Mouse (Mus musculus) MEL (cell line): ENCODE results near the gene P2rx1. TPM values are rescaled to one million over a fixed set of nuclear protein-coding genes. Genes with fewer than 3 reads are reported as not detected.

Experiments used
- DNase-seq: peaks from one replicate; pipeline ENCODE4 v3.0.0; 2011; ENCODE audit warnings: low read depth, low spot score
- H3K27ac ChIP-seq: 2 replicates; pipeline ENCODE4 v1.5.1; 2012; ENCODE audit warnings: low read depth, mild to moderate bottlenecking, control low read depth, low read length, moderate library complexity; ENCODE audit not compliant: control insufficient read depth
- H3K27me3 ChIP-seq, 2 experiments: fragments of 150-350 bp in 1 of 2; sonication (generic) in 1 of 2; 2 replicates each; pipeline ENCODE4 v1.6.1; 2012; ENCODE audit warnings: low read length in 2 of 2, mild to moderate bottlenecking in 2 of 2, improper control_type of control experiment in 1 of 2, moderate library complexity in 1 of 2; ENCODE audit not compliant: insufficient read depth in 2 of 2, control insufficient read depth in 1 of 2
- H3K36me3 ChIP-seq, 2 experiments: 2 replicates each; pipeline ENCODE4 v1.6.1; 2012 to 2014; ENCODE audit warnings: low read length in 2 of 2, improper control_type of control experiment in 1 of 2, inconsistent platforms in 1 of 2, mild to moderate bottlenecking in 1 of 2; ENCODE audit not compliant: insufficient read depth in 2 of 2, control insufficient read depth in 1 of 2
- H3K4me1 ChIP-seq, 2 experiments: fragments of 150-350 bp in 1 of 2; sonication (generic) in 1 of 2; 2 replicates each; pipeline ENCODE4 v1.6.1; 2012; ENCODE audit warnings: low read length in 2 of 2, improper control_type of control experiment in 1 of 2, mild to moderate bottlenecking in 1 of 2; ENCODE audit not compliant: insufficient read depth in 2 of 2, control insufficient read depth in 1 of 2
- H3K4me3 ChIP-seq, 2 experiments: fragments of 150-350 bp in 1 of 2; sonication (generic) in 1 of 2; 2 replicates each; pipeline ENCODE4 v1.5.1; 2012; ENCODE audit warnings: low read depth in 2 of 2, low read length in 2 of 2, mild to moderate bottlenecking in 2 of 2, moderate library complexity in 2 of 2, control low read depth in 1 of 2, improper control_type of control experiment in 1 of 2; ENCODE audit not compliant: control insufficient read depth in 1 of 2, insufficient read depth in 1 of 2
- H3K79me2 ChIP-seq: 2 replicates; pipeline ENCODE4 v1.6.1; 2012; ENCODE audit warnings: mild to moderate bottlenecking, low read length, moderate library complexity; ENCODE audit not compliant: control insufficient read depth, poor library complexity, insufficient read depth
- H3K9ac ChIP-seq: 2 replicates; pipeline ENCODE4 v1.6.1; 2012; ENCODE audit warnings: low read depth, mild to moderate bottlenecking, control low read depth, low read length, moderate library complexity; ENCODE audit not compliant: control insufficient read depth, poor library complexity, severe bottlenecking
- H3K9me3 ChIP-seq: fragments of 150-350 bp; sonication (generic); replicated peaks from 2 replicates; pipeline ENCODE4 v1.6.1; 2012; ENCODE audit warnings: mild to moderate bottlenecking, low read length, improper control_type of control experiment, moderate library complexity; ENCODE audit not compliant: insufficient read depth
- CHD1 ChIP-seq: IDR thresholded peaks from 2 replicates; pipeline ENCODE4 v1.6.1; 2012; ENCODE audit warnings: low read depth, mild to moderate bottlenecking, inconsistent platforms, low read length, improper control_type of control experiment
- CTCF ChIP-seq, 3 experiments: IDR thresholded peaks in 2 of 3; conservative IDR thresholded peaks in 1 of 3; 2 replicates each; pipeline ENCODE4 v1.5.1; 2011 to 2012; ENCODE audit warnings: low read length in 3 of 3, low read depth in 2 of 3, mild to moderate bottlenecking in 2 of 3, improper control_type of control experiment in 1 of 3, inconsistent platforms in 1 of 3, mixed read lengths in 1 of 3, moderate library complexity in 1 of 3; ENCODE audit not compliant: control insufficient read depth in 1 of 3, insufficient read depth in 1 of 3, poor library complexity in 1 of 3, severe bottlenecking in 1 of 3
- E2F4 ChIP-seq: IDR thresholded peaks from 2 replicates; pipeline ENCODE4 v1.6.1; 2011; ENCODE audit warnings: low read depth, low read length, improper control_type of control experiment, borderline replicate concordance
- EP300 ChIP-seq, 2 experiments: IDR thresholded peaks; 2 replicates each; pipeline ENCODE4 v1.6.1; 2011; ENCODE audit warnings: improper control_type of control experiment in 2 of 2, low read length in 2 of 2, low read depth in 1 of 2, mild to moderate bottlenecking in 1 of 2
- GABPA ChIP-seq: IDR thresholded peaks from 2 replicates; pipeline ENCODE4 v1.6.1; 2012; ENCODE audit warnings: low read depth, mild to moderate bottlenecking, inconsistent platforms, low read length, improper control_type of control experiment, moderate library complexity
- HCFC1 ChIP-seq: IDR thresholded peaks from 2 replicates; pipeline ENCODE4 v1.6.1; 2012; ENCODE audit warnings: low read depth, mild to moderate bottlenecking, inconsistent platforms, low read length, improper control_type of control experiment, moderate library complexity
- JUND ChIP-seq: IDR thresholded peaks from 2 replicates; pipeline ENCODE4 v1.6.1; 2011; ENCODE audit warnings: low read depth, mild to moderate bottlenecking, improper control_type of control experiment, low read length
- KAT2A ChIP-seq: conservative IDR thresholded peaks from 2 replicates; pipeline ENCODE4 v1.6.1; 2012; ENCODE audit warnings: low read depth, low read length, improper control_type of control experiment, inconsistent platforms
- MAFK ChIP-seq: IDR thresholded peaks from 2 replicates; pipeline ENCODE4 v1.6.1; 2011; ENCODE audit warnings: low read depth, mild to moderate bottlenecking, low read length, improper control_type of control experiment, borderline replicate concordance
- MAX ChIP-seq: IDR thresholded peaks from 2 replicates; pipeline ENCODE4 v1.6.1; 2011; ENCODE audit warnings: low read length, improper control_type of control experiment
- MAZ ChIP-seq: IDR thresholded peaks from 2 replicates; pipeline ENCODE4 v1.6.1; 2012; ENCODE audit warnings: low read depth, mild to moderate bottlenecking, inconsistent platforms, low read length, improper control_type of control experiment
- MYB ChIP-seq: IDR thresholded peaks from 2 replicates; pipeline ENCODE4 v1.6.1; 2011; ENCODE audit warnings: mild to moderate bottlenecking, low read depth, low read length, improper control_type of control experiment
- NELFE ChIP-seq: IDR thresholded peaks from 2 replicates; pipeline ENCODE4 v1.6.1; 2011; ENCODE audit warnings: low read depth, low read length, improper control_type of control experiment
- NRF1 ChIP-seq: IDR thresholded peaks from 2 replicates; pipeline ENCODE4 v1.6.1; 2014; ENCODE audit warnings: low read depth, mild to moderate bottlenecking, inconsistent platforms, low read length, improper control_type of control experiment, moderate library complexity; ENCODE audit not compliant: poor library complexity, insufficient read depth, severe bottlenecking
- RAD21 ChIP-seq: IDR thresholded peaks from 2 replicates; pipeline ENCODE4 v1.6.1; 2011; ENCODE audit warnings: mild to moderate bottlenecking, low read depth, low read length, improper control_type of control experiment
- RCOR1 ChIP-seq: IDR thresholded peaks from 2 replicates; pipeline ENCODE4 v1.6.1; 2012; ENCODE audit warnings: low read depth, mild to moderate bottlenecking, inconsistent platforms, low read length, improper control_type of control experiment
- SIN3A ChIP-seq: IDR thresholded peaks from 2 replicates; pipeline ENCODE4 v1.6.1; 2012; ENCODE audit warnings: low read length, improper control_type of control experiment, inconsistent platforms
- SMC3 ChIP-seq: IDR thresholded peaks from 2 replicates; pipeline ENCODE4 v1.6.1; 2011; ENCODE audit warnings: low read depth, low read length, improper control_type of control experiment
- TAL1 ChIP-seq: IDR thresholded peaks from 2 replicates; pipeline ENCODE4 v1.6.1; 2012; ENCODE audit warnings: mild to moderate bottlenecking, inconsistent platforms, low read length, moderate library complexity, mixed read lengths
- TBP ChIP-seq: IDR thresholded peaks from 2 replicates; pipeline ENCODE4 v1.8.0; 2011; ENCODE audit warnings: low read depth, low read length, improper control_type of control experiment
- TCF12 ChIP-seq: IDR thresholded peaks from 2 replicates; pipeline ENCODE4 v1.6.1; 2014; ENCODE audit warnings: low read depth, mild to moderate bottlenecking, inconsistent platforms, low read length, improper control_type of control experiment, moderate library complexity
- UBTF ChIP-seq: IDR thresholded peaks from 2 replicates; pipeline ENCODE4 v1.6.1; 2012; ENCODE audit warnings: low read depth, mild to moderate bottlenecking, inconsistent platforms, low read length, improper control_type of control experiment, moderate library complexity, borderline replicate concordance; ENCODE audit not compliant: insufficient read depth
- USF1 ChIP-seq: IDR thresholded peaks from 2 replicates; pipeline ENCODE4 v1.6.1; 2014; ENCODE audit warnings: low read depth, mild to moderate bottlenecking, inconsistent platforms, low read length, improper control_type of control experiment, moderate library complexity
- USF2 ChIP-seq, 2 experiments: IDR thresholded peaks; 2 replicates each; pipeline ENCODE4 v1.6.1; 2011 to 2012; ENCODE audit warnings: improper control_type of control experiment in 2 of 2, low read length in 2 of 2, borderline replicate concordance in 1 of 2, inconsistent platforms in 1 of 2, low read depth in 1 of 2, mild to moderate bottlenecking in 1 of 2; ENCODE audit not compliant: insufficient read depth in 1 of 2
- ZC3H11A ChIP-seq: IDR thresholded peaks from 2 replicates; pipeline ENCODE4 v1.6.1; 2012; ENCODE audit warnings: low read depth, mild to moderate bottlenecking, inconsistent platforms, low read length, improper control_type of control experiment
- ZKSCAN1 ChIP-seq: IDR thresholded peaks from 2 replicates; pipeline ENCODE4 v1.6.1; 2012; ENCODE audit warnings: low read depth, mild to moderate bottlenecking, inconsistent platforms, low read length, improper control_type of control experiment, moderate library complexity
- ZMIZ1 ChIP-seq: IDR thresholded peaks from 2 replicates; pipeline ENCODE4 v1.6.1; 2012; ENCODE audit warnings: low read depth, mild to moderate bottlenecking, inconsistent platforms, low read length, improper control_type of control experiment, moderate library complexity
- polyA plus RNA-seq, 2 experiments: library from polyadenylated mRNA; stranded (reverse) in 1 of 2; unstranded in 1 of 2; fragments of >175 nt in 1 of 2; fragments of >200 nt in 1 of 2; gene quantifications; 2 replicates each; pipeline versions ENCODE4 v1.2.1 to v1.2.4; 2012; ENCODE audit warnings: low replicate concordance in 2 of 2, low read depth in 1 of 2; ENCODE audit not compliant: insufficient read length in 2 of 2, insufficient read depth in 1 of 2, missing spikeins in 1 of 2
- total RNA-seq: library from RNA; depleted of rRNA; stranded (reverse); fragments of 300-350 nt; gene quantifications from 2 replicates; pipeline ENCODE4 v1.2.3, GENCODE M21; 2012

Gene P2rx1
- total and polyA plus RNA-seq, 3 experiments: 3.0 to 8.1 TPM; not detected in 1

- H3K9me3 ChIP-seq: no peaks in the 10 kb centered on the region
- H3K4me1 ChIP-seq: peaks cover 8 to 27% of the 10 kb centered on the region in 2 experiments
- H3K36me3 ChIP-seq: peaks cover 0 to 9% of the 10 kb centered on the region in 2 experiments; a peak in 2 of 4 replicates
- no peak overlapping the region for H3K27ac ChIP-seq
- H3K9ac ChIP-seq: no peak overlapping the region
- H3K79me2 ChIP-seq: no peaks in the 10 kb centered on the region
- no peaks in the 10 kb centered on the region for H3K27me3 ChIP-seq
- TF ChIP-seq USF1 (no peak), TAL1 (no peak), RCOR1 (no peak), UBTF (no peak), ZMIZ1 (no peak), CTCF (IDR thresholded peaks at IDR 0.05 in 2 of 3, conservative IDR thresholded peaks at IDR 0.05 in 1 of 3; ENCODE audit: control insufficient read depth in 1 of 3, insufficient read depth in 1 of 3, low read depth in 2 of 3, low read length in 3 of 3, poor library complexity in 1 of 3, severe bottlenecking in 1 of 3) (no peak), USF2 (IDR thresholded peaks at IDR 0.05; ENCODE audit: borderline replicate concordance in 1 of 2, insufficient read depth in 1 of 2, low read depth in 1 of 2, low read length in 2 of 2) (no peak), MYB (no peak), SIN3A (no peak), MAZ (no peak), TBP (no peak), MAFK (no peak), HCFC1 (no peak), CHD1 (no peak), NELFE (no peak), MAX (no peak), TCF12 (no peak), KAT2A (no peak), ZKSCAN1 (no peak), SMC3 (no peak)
- DNase-seq: no peak
- H3K4me3 ChIP-seq: no peak overlapping the region
These were observed 46.2 kb upstream of the P2rx1 start for GRCm38 (mm10) chr11:72952697-72953096.

- TF ChIP-seq JUND (no peak), NELFE (no peak), EP300 (IDR thresholded peaks at IDR 0.05; ENCODE audit: low read depth in 1 of 2, low read length in 2 of 2) (no peak), ZC3H11A (no peak), GABPA (no peak), E2F4 (no peak), USF2 (IDR thresholded peaks at IDR 0.05; ENCODE audit: borderline replicate concordance in 1 of 2, insufficient read depth in 1 of 2, low read depth in 1 of 2, low read length in 2 of 2) (no peak), RAD21 (no peak), TBP (no peak), NRF1 (no peak)
- TF ChIP-seq, all 39 proteins: peak for 0
- Histone ChIP-seq H3K9me3 (no peaks in the 10 kb centered on the region), H3K79me2 (no peaks in the 10 kb centered on the region), H3K4me3 (no peak overlapping the region), H3K9ac (no peak overlapping the region), H3K36me3 (peaks cover 0 to 11% of the 10 kb centered on the region in 2 experiments; a peak in 2 of 4 replicates), H3K27me3 (no peaks in the 10 kb centered on the region), H3K27ac (no peak overlapping the region), H3K4me1 (peaks cover 8 to 25% of the 10 kb centered on the region in 2 experiments)
- no peak for DNase-seq
These were observed 45.8 kb upstream of the P2rx1 start for GRCm38 (mm10) chr11:72953116-72953439.
